ENCODE assay signal across 8 mouse cellular contexts in genomic region chr17:32099574-32099942, GRCm38 (mm10).
DNase-seq lines count a peak whose midpoint lies in the region; ATAC-seq and TF ChIP-seq lines count a peak whose summit lies in the region.

No protein-coding gene starts in this region.

- no peak for DNase-seq in heart, postnatal 10 days
- no peak for DNase-seq in ES-E14 (ENCODE audit: low read depth, low spot score)
- no peak for DNase-seq in heart, postnatal 0 days (ENCODE audit: low spot score)
- DNase-seq in thymus, postnatal 0 days (ENCODE audit: low spot score) = no peak
- DNase-seq in ovary, postnatal 36 days (ENCODE audit: low spot score) = no peak
- no peak for DNase-seq in frontal cortex, postnatal 14 days (ENCODE audit: low spot score in 2 of 2)

- TF ChIP-seq CTCF in heart, postnatal 0 days (IDR thresholded peaks at IDR 0.05; ENCODE audit: low read depth) = no peak

- no peaks in the 10 kb centered on the region for H3K36me3 ChIP-seq in heart, embryonic 12.5 days
- H3K36me3 ChIP-seq in ES-E14 (ENCODE audit: control insufficient read depth, insufficient read depth, low read length, poor library complexity, severe bottlenecking) = no peaks in the 10 kb centered on the region
- H3K36me3 ChIP-seq in heart, postnatal 0 days (replicated peaks; ENCODE audit: control insufficient read depth, insufficient read depth, low read length) = no peaks in the 10 kb centered on the region
- H3K36me3 ChIP-seq in liver, embryonic 15.5 days (replicated peaks) = no peaks in the 10 kb centered on the region

- H3K9me3 ChIP-seq in heart, embryonic 12.5 days (replicated peaks) = no peaks in the 10 kb centered on the region
- no peaks in the 10 kb centered on the region for H3K9me3 ChIP-seq in ES-E14 (ENCODE audit: control insufficient read depth, insufficient read depth, low read depth, low read length)
- H3K9me3 ChIP-seq in heart, postnatal 0 days (replicated peaks; ENCODE audit: control insufficient read depth, low read length) = no peaks in the 10 kb centered on the region
- H3K9me3 ChIP-seq in liver, embryonic 15.5 days (replicated peaks) = no peaks in the 10 kb centered on the region

- peaks cover 12% of the 10 kb centered on the region for H3K4me1 ChIP-seq in heart, embryonic 12.5 days (replicated peaks)
- peaks cover 0 to 2% of the 10 kb centered on the region in 2 experiments; a peak in 1 of 4 replicates for H3K4me1 ChIP-seq in ES-E14 (ENCODE audit: control insufficient read depth in 2 of 2, insufficient read depth in 2 of 2, low read length in 2 of 2, poor library complexity in 1 of 2)
- peaks cover 9% of the 10 kb centered on the region for H3K4me1 ChIP-seq in heart, postnatal 0 days (ENCODE audit: control insufficient read depth, insufficient read depth)
- peaks cover 44% of the 10 kb centered on the region for H3K4me1 ChIP-seq in liver, embryonic 15.5 days (replicated peaks)

- peak overlapping the region; percentile 97 for H3K4me2 ChIP-seq in heart, embryonic 12.5 days
- peak overlapping the region; percentile 83 for H3K4me2 ChIP-seq in heart, postnatal 0 days (ENCODE audit: low read depth, low read length)
- H3K4me2 ChIP-seq in liver, embryonic 15.5 days = peak overlapping the region; percentile 98

- peak; percentile 23; the same call in 1 of the 2 replicates for ATAC-seq in heart, embryonic 12.5 days (ENCODE audit: insufficient number of reproducible peaks, low FRiP score)
- no peak for ATAC-seq in heart, postnatal 0 days (ENCODE audit: insufficient read depth, low read depth)
- no peak for ATAC-seq in liver, embryonic 15.5 days (ENCODE audit: insufficient read depth)

- in situ Hi-C loops in ES-E14 (cut with MboI; ENCODE audit: low sequenced_read_pairs in 2 of 2, unreplicated experiment in 2 of 2) = no loop called here

- H3K27me3 ChIP-seq in heart, embryonic 12.5 days (replicated peaks) = peaks cover 34% of the 10 kb centered on the region
- H3K27me3 ChIP-seq in heart, postnatal 0 days (ENCODE audit: control insufficient read depth, insufficient read depth, low read length) = peaks cover 10% of the 10 kb centered on the region
- peaks cover 8% of the 10 kb centered on the region for H3K27me3 ChIP-seq in liver, embryonic 15.5 days

- WGBS in heart, embryonic 12.5 days = 29% methylated on average over 8 of the region's 8 CpGs
- 29% methylated on average over 8 of the region's 8 CpGs for WGBS in heart, postnatal 0 days
- WGBS in liver, embryonic 15.5 days (ENCODE audit: insufficient replicate concordance) = 27% methylated on average over 8 of the region's 8 CpGs

- H3K27ac ChIP-seq in heart, embryonic 12.5 days (ENCODE audit: poor library complexity, severe bottlenecking) = no peak overlapping the region
- no peak overlapping the region for H3K27ac ChIP-seq in ES-E14 (ENCODE audit: insufficient read depth, low read depth, low read length, poor library complexity, severe bottlenecking)
- H3K27ac ChIP-seq in heart, postnatal 0 days (ENCODE audit: low read depth) = no peak overlapping the region
- peak overlapping the region; percentile 75 for H3K27ac ChIP-seq in liver, embryonic 15.5 days (replicated peaks)

- peak overlapping the region; percentile 73 for H3K9ac ChIP-seq in heart, embryonic 12.5 days
- H3K9ac ChIP-seq in ES-E14 (ENCODE audit: insufficient read depth, low read depth, low read length, poor library complexity, severe bottlenecking) = peak overlapping the region; percentile 33; the same call in 1 of the 2 replicates
- H3K9ac ChIP-seq in heart, postnatal 0 days (replicated peaks; ENCODE audit: low read depth, low read length) = peak overlapping the region; percentile 42; the same call in 1 of the 2 replicates
- H3K9ac ChIP-seq in liver, embryonic 15.5 days = peak overlapping the region; percentile 68

- peak overlapping the region; percentile 53 for H3K4me3 ChIP-seq in heart, embryonic 12.5 days
- peak overlapping the region; percentile 68 to 70 for H3K4me3 ChIP-seq in ES-E14 (ENCODE audit: insufficient read depth in 1 of 2, low read depth in 1 of 2, low read length in 2 of 2, poor library complexity in 1 of 2, severe bottlenecking in 1 of 2)
- H3K4me3 ChIP-seq in heart, postnatal 0 days (ENCODE audit: low read depth, low read length) = peak overlapping the region; percentile 50
- peak overlapping the region; percentile 65 for H3K4me3 ChIP-seq in liver, embryonic 15.5 days (replicated peaks)

- intact Hi-C loops in heart, postnatal 10 days (cut with DNase I) = no loop called here

- TF ChIP-seq EP300 in heart, postnatal 0 days (IDR thresholded peaks at IDR 0.05; ENCODE audit: low read depth) = no peak

TF ChIP-seq in ES-E14, 5 proteins besides CTCF, POLR2A, EP300 and RAD21:
- TF ChIP-seq MAFK (IDR thresholded peaks at IDR 0.05; ENCODE audit: insufficient read depth, low read depth, low read length) = 0 out of 2 replicates have a peak, but pooled peaks have one; percentile 46
- TF ChIP-seq HCFC1 (IDR thresholded peaks at IDR 0.05; ENCODE audit: borderline replicate concordance, insufficient read depth, low read length) = no peak
